Mouse (Mus musculus): ENCODE measurements around the gene Gm10842. TPM values are rescaled to one million over a fixed set of nuclear protein-coding genes. Genes with fewer than 3 reads are reported as not detected.

Gene Gm10842
- polyA plus RNA-seq, 1 experiment from 2014 or later = not detected

- Histone ChIP-seq H3K27ac (replicated peaks) (no peak overlapping the region), H3K27me3 (no peaks in the 10 kb centered on the region), H3K36me3 (no peaks in the 10 kb centered on the region), H3K4me2 (no peak overlapping the region), H3K4me3 (no peak overlapping the region), H3K9ac (no peak overlapping the region), H3K4me1 (replicated peaks) (peaks cover 7% of the 10 kb centered on the region), H3K9me3 (no peaks in the 10 kb centered on the region)
- ATAC-seq (ENCODE audit: low FRiP score, low read depth) = no peak
- 87% methylated on average over 19 of the region's 19 CpGs for WGBS
Observed at GRCm38 (mm10) chr11:105156748-105157267, 10.1 kb downstream of the Gm10842 start.

DNA sequence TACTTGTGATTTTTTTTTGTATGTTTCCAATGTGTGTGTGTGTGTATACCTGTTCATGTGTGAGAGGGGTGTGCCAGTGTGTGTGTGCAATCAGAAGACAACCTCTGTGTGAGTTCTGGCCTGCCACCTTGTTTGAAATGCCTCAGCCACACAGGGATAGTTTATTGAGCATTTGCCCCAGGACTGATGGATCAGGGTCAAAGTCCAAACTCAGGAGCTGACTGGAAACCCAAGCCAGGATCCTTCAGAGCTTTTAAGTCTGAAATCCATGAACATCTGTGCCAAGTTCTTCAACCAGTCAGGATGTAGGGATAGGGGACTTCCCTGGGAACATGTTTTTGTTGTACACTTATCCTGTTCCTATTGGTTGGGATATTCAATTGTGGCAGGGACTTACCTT, 11.4 kb downstream of the Gm10842 start:
- ATAC-seq (ENCODE audit: low FRiP score, low read depth) = no peak
- H3K9ac ChIP-seq = no peak overlapping the region
- no peaks in the 10 kb centered on the region for H3K36me3 ChIP-seq
- peaks cover 5% of the 10 kb centered on the region for H3K4me1 ChIP-seq (replicated peaks)
- H3K27ac ChIP-seq (replicated peaks) = no peak overlapping the region
- no peaks in the 10 kb centered on the region for H3K27me3 ChIP-seq
- H3K4me2 ChIP-seq = no peak overlapping the region
- H3K9me3 ChIP-seq = no peaks in the 10 kb centered on the region
- no peak overlapping the region for H3K4me3 ChIP-seq

DNA sequence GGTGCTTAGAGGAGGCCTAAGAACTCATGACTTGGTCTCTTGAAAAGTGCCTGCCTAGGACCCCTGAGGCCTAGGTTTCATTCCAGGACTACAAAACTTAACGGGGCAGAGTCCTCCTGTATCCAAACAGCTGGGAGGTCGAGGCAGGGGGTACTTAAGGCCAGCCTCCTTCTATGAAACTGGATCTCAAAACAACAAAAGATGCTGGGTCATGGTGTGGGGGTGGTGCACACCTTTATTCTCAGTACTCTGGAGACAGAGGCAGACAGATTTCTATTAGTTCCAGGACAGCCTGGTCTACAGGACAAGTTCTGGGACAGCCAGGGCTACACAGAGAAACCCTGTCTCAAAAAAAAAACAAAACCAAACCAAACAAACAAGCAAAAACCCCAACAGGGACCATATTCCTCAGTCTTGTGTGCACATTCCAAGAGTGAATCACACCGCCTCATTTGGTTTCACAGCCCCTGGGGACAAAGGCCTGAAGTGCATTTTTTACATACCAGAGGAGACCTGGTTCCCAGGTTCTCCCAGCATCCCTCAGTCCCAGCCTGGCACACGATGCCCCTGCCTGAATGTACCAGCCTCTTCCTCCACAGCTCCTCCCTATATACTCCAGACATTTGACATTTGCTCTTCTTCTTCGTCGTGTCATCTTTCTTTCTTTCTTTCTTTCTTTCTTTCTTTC, 13.1 kb downstream of the Gm10842 start:
- ATAC-seq (ENCODE audit: low FRiP score, low read depth) = no peak
- H3K4me3 ChIP-seq = no peak overlapping the region
- 66% methylated on average over 6 of the region's 6 CpGs for WGBS
- H3K36me3 ChIP-seq = no peaks in the 10 kb centered on the region
- no peak overlapping the region for H3K9ac ChIP-seq
- no peaks in the 10 kb centered on the region for H3K27me3 ChIP-seq
- no peaks in the 10 kb centered on the region for H3K4me1 ChIP-seq (replicated peaks)
- no peak overlapping the region for H3K27ac ChIP-seq (replicated peaks)
- H3K4me2 ChIP-seq = no peak overlapping the region
- 0 out of 2 replicates have a peak, but pooled peaks cover 4% of the 10 kb centered on the region for H3K9me3 ChIP-seq

GRCm38 (mm10) chr11:105161411-105161810, 14.7 kb downstream of the Gm10842 start:
- Histone ChIP-seq H3K27ac (replicated peaks) (no peak overlapping the region), H3K4me2 (no peak overlapping the region), H3K9me3 (0 out of 2 replicates have a peak, but pooled peaks cover 5% of the 10 kb centered on the region), H3K27me3 (no peaks in the 10 kb centered on the region), H3K4me3 (no peak overlapping the region), H3K36me3 (no peaks in the 10 kb centered on the region), H3K9ac (no peak overlapping the region), H3K4me1 (replicated peaks) (no peaks in the 10 kb centered on the region)
- WGBS = 98% methylated on average over 2 of the region's 2 CpGs
- no peak for ATAC-seq (ENCODE audit: low FRiP score, low read depth)

GRCm38 (mm10) chr11:105164516-105165510, 18.1 kb downstream of the Gm10842 start:
- WGBS = 83% methylated on average over 69 of the region's 69 CpGs
- H3K27ac ChIP-seq (replicated peaks) = no peak overlapping the region
- no peaks in the 10 kb centered on the region for H3K27me3 ChIP-seq
- ATAC-seq (ENCODE audit: low FRiP score, low read depth) = no peak
- no peak overlapping the region for H3K9ac ChIP-seq
- H3K36me3 ChIP-seq = no peaks in the 10 kb centered on the region
- no peak overlapping the region for H3K4me3 ChIP-seq
- H3K9me3 ChIP-seq = 0 out of 2 replicates have a peak, but pooled peaks cover 5% of the 10 kb centered on the region
- H3K4me1 ChIP-seq (replicated peaks) = no peaks in the 10 kb centered on the region
- H3K4me2 ChIP-seq = no peak overlapping the region

- Histone ChIP-seq H3K36me3 (no peaks in the 10 kb centered on the region), H3K4me1 (replicated peaks) (no peaks in the 10 kb centered on the region), H3K4me2 (no peak overlapping the region), H3K9ac (no peak overlapping the region), H3K4me3 (no peak overlapping the region), H3K27me3 (no peaks in the 10 kb centered on the region), H3K9me3 (0 out of 2 replicates have a peak, but pooled peaks cover 5% of the 10 kb centered on the region), H3K27ac (replicated peaks) (no peak overlapping the region)
- 89% methylated on average over 10 of the region's 10 CpGs for whole genome bisulfite sequencing
- no peak for ATAC-seq (ENCODE audit: low FRiP score, low read depth)
Observed at GRCm38 (mm10) chr11:105166780-105167179, 20.1 kb downstream of the Gm10842 start.

DNA sequence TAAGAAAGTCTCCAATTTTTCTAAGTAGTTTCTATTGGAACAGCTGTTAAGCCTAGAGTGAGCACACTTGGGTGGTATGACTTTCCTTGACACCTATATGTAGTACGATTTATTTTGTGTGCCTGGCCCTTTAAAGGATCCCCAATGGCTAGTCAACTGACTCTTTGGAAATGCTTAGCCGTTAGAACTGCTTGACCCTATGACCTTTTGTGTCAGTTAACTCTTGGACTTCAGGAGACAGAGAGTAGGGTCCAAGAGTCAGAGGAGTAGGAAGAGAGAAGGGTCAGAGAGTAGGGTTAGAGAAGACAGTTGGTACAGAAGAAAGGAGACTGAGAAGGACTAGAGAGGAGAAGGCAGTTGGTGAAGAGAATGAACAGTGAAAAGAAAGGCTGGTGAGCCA, 31.8 kb downstream of the Gm10842 start, which contains the start of gene Tlk2:
Tlk2 (plus strand) TSS at position 292 of the 400 bp plus-strand sequence.
- WGBS = 45% methylated on average over 2 of the region's 2 CpGs
- no peaks in the 10 kb centered on the region for H3K36me3 ChIP-seq
- H3K27me3 ChIP-seq = no peaks in the 10 kb centered on the region
- H3K4me1 ChIP-seq (replicated peaks) = peaks cover 26% of the 10 kb centered on the region
- H3K9ac ChIP-seq = no peak within 1 kb of the TSS
- H3K27ac ChIP-seq (replicated peaks) = no peak within 1 kb of the TSS
- peak within 1 kb of the TSS; percentile 92; the same call in 1 of the 2 replicates for H3K4me3 ChIP-seq
- H3K9me3 ChIP-seq = no peaks in the 10 kb centered on the region
- no peak for ATAC-seq (ENCODE audit: low FRiP score, low read depth)
- H3K4me2 ChIP-seq = peak within 1 kb of the TSS; percentile 95

DNA sequence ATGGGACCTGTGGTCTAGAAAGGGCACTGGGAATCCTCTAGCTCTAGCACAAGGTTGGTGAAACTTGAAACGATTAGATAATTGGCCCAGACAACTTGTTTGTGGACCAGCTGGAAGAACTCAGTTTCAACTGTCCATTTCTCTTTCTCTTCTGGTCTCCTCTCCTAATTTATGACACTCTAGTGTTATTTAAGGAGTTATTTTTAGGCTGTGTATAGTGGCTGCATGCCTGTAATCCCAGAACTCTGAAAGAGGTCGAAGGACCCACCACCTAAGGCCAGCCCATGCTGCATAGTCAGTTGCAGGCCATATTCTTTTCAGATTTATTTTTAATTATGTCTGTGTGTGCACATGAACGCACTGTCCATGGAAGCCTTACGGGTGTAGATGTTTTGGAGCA, 32.8 kb downstream of the Gm10842 start:
- Histone ChIP-seq H3K36me3 (peaks cover 5% of the 10 kb centered on the region), H3K4me1 (replicated peaks) (peaks cover 30% of the 10 kb centered on the region), H3K27me3 (no peaks in the 10 kb centered on the region), H3K9me3 (no peaks in the 10 kb centered on the region), H3K4me2 (peak overlapping the region; percentile 95), H3K9ac (no peak overlapping the region), H3K27ac (replicated peaks) (no peak overlapping the region), H3K4me3 (peak overlapping the region; percentile 92)
- 75% methylated on average over 4 of the region's 4 CpGs for WGBS
- ATAC-seq (ENCODE audit: low FRiP score, low read depth) = no peak

DNA sequence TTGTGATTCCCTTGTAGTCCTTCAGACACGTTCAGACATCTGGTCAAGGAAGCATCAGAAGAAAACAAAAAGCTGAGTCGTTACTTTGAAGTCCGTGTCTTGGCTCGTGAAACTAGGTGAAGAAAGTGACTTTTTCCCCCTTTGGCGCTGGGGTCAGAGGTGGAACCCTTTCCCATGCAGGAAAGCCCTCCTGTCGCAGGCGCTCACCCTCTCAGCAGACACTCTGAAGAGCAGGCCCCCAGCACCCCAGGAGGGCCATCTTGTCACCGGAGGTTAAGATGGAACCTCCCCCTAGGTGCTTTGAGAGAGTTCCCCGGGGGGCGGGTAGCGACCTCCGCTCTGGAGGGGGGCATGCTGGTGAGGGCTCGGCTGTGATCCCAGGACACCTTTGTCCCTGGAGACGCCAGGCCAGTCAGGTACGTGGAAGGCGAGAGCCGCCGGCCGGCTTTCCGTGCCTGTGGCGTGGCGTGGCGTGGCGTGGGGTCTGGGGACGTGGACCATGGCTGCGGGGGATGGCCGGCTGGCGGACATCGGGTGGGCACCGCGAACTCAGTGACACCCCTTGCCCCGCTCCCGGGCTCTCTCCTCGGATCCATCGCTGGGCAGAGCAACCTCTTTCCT, 33.9 kb downstream of the Gm10842 start:
- peak overlapping the region; percentile 96 for H3K9ac ChIP-seq
- no peaks in the 10 kb centered on the region for H3K9me3 ChIP-seq
- WGBS = 1% methylated on average over 31 of the region's 35 CpGs
- no peaks in the 10 kb centered on the region for H3K27me3 ChIP-seq
- peaks cover 13% of the 10 kb centered on the region for H3K36me3 ChIP-seq
- peak overlapping the region; percentile 96 for H3K27ac ChIP-seq (replicated peaks)
- H3K4me3 ChIP-seq = peak overlapping the region; percentile 92
- peaks cover 33% of the 10 kb centered on the region for H3K4me1 ChIP-seq (replicated peaks)
- no peak for ATAC-seq (ENCODE audit: low FRiP score, low read depth)
- H3K4me2 ChIP-seq = peak overlapping the region; percentile 95

DNA sequence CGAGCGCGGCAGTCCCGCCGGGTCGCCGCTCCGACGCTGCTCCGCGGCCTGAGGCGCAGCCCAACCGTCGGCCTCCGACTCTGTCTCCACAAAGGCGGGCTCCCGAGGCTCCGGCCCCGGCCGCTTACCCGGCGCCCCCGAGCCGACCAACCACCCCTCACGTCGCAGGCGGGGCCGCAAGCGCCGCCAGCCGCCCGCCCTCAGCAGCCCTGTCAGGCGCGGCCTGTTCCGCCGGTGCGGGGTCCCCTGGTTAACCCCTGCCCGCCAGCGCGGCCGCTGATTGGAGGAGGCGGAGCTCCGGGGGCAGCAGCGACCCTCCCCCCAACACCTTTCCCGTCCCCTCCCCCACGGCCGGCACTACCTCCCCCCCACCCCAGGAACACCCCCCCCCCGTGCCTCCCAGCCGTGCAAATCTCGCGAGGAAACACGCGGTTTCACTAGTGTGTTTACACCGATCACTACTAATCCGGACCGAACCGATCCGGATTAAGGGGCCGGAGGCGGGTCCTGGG, 34.5 kb downstream of the Gm10842 start:
- peaks cover 17% of the 10 kb centered on the region for H3K36me3 ChIP-seq

GRCm38 (mm10) chr11:105181689-105182460, 35.2 kb downstream of the Gm10842 start:
- Histone ChIP-seq H3K4me2 (peak overlapping the region; percentile 95), H3K4me1 (replicated peaks) (peaks cover 33% of the 10 kb centered on the region), H3K36me3 (peaks cover 17% of the 10 kb centered on the region), H3K4me3 (peak overlapping the region; percentile 92), H3K27ac (replicated peaks) (peak overlapping the region; percentile 96), H3K27me3 (no peaks in the 10 kb centered on the region), H3K9ac (peak overlapping the region; percentile 98), H3K9me3 (no peaks in the 10 kb centered on the region)
- whole genome bisulfite sequencing = 2% methylated on average over 59 of the region's 89 CpGs
- ATAC-seq (ENCODE audit: low FRiP score, low read depth) = peak; percentile 48

More for the DNA sequence above, 34.5 kb downstream of the Gm10842 start:
- H3K9ac ChIP-seq = peak overlapping the region; percentile 98
- peak overlapping the region; percentile 95 for H3K4me2 ChIP-seq
- no peaks in the 10 kb centered on the region for H3K9me3 ChIP-seq
- H3K27ac ChIP-seq (replicated peaks) = peak overlapping the region; percentile 96
- peak; percentile 96 for ATAC-seq (ENCODE audit: low FRiP score, low read depth)
- H3K4me1 ChIP-seq (replicated peaks) = peaks cover 33% of the 10 kb centered on the region
- H3K27me3 ChIP-seq = no peaks in the 10 kb centered on the region
- H3K4me3 ChIP-seq = peak overlapping the region; percentile 92
- WGBS = under 1% methylated on average over 56 of the region's 60 CpGs
